Mouse (Mus musculus): ENCODE data around the gene Clstn1.
A peak's percentile ranks its signal among the peaks of the same experiment; 100 is the strongest.

DNA sequence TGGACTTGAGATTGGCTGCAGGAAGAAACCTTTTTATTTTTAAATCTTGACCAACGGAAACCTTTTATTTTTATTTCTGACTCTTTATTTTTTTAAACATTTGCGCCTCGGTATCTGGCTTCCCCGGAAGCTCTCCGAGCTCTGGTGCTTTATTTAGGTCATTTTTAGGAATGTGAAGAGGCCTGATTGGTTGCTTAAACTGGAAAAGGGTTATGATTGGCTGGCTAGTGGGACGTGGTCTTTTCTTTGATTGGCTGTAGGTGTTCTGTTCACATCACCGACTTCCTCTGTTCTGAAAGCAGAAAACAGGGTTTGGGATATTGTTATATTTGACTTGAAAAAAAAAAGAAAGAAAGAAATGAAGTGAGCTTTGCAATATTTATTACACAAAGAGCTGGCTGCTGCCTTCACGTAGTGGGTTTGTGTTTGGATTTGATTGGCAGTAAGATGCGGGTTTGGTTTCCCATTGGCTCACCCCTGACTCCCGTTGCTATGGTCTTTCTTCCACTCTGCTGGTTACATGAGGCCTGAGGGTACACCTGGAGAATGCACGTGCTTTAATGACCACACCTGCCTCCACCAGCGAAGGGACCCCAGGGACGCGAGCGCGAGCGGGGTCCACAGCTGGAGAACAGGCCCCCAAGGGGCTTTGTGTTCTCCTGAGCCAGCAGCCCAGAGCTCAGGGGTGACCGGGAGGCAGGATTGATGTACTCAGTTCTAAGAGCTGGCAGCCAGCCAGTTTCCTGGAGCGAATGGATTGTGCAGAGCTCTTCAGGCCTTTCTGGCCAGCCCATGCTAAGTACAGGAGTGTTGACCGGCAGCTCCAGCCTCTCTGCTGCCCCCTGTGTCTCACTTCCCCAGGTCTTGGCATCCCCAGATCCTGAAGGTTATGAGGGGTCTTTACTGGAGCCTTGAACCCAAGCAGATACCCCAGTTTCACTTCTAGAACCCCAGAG lies 21.5 kb upstream of the Clstn1 start:
- TF ChIP-seq CTCF (IDR thresholded peaks at IDR 0.05; ENCODE audit: insufficient read depth, low read length), result peak; percentile 55; the same call in 1 of the 2 replicates
- TF ChIP-seq POLR2A (IDR thresholded peaks at IDR 0.05; ENCODE audit: borderline replicate concordance, extremely low read depth, low read depth, low read length), result no peak

Measured in lung, adult 2 months (tissue).